Mouse (Mus musculus) liver, embryonic 12.5 days (tissue): ENCODE measurements around the gene Scgb2b19. TPM values are rescaled to one million over a fixed set of nuclear protein-coding genes. Genes with fewer than 3 reads are reported as not detected.
"Not testable (repeated sequence)": the region's sequence is repeated elsewhere in the genome, so short reads cannot be mapped to it uniquely, and the experiment has no call there.

Experiments
- ATAC-seq: fragments of 200-750 bp; cut with Nextera tagmentation; 2 replicates; pipeline ENCODE4 v1.8.0; 2017; ENCODE audit warnings: moderate number of reproducible peaks, mild to moderate bottlenecking, moderate library complexity
- H3K27ac ChIP-seq: fragments of 300-500 bp; sonication (generic); 2 replicates; pipeline ENCODE4 v1.5.1; 2016; ENCODE audit warnings: mild to moderate bottlenecking
- H3K27me3 ChIP-seq: fragments of 300-500 bp; sonication (generic); replicated peaks from 2 replicates; pipeline ENCODE4 v1.6.1; 2016; ENCODE audit warnings: mild to moderate bottlenecking, moderate library complexity
- H3K36me3 ChIP-seq: fragments of 300-500 bp; sonication (generic); 2 replicates; pipeline ENCODE4 v1.6.1; 2016; ENCODE audit warnings: mild to moderate bottlenecking, moderate library complexity
- H3K4me1 ChIP-seq: fragments of 300-500 bp; sonication (generic); 2 replicates; pipeline ENCODE4 v1.6.1; 2016
- H3K4me2 ChIP-seq: fragments of 300-500 bp; sonication (generic); 2 replicates; pipeline ENCODE4 v1.6.1; 2016; ENCODE audit warnings: mild to moderate bottlenecking, moderate library complexity
- H3K4me3 ChIP-seq: fragments of 300-500 bp; sonication (generic); 2 replicates; pipeline ENCODE4 v1.5.1; 2016; ENCODE audit warnings: mild to moderate bottlenecking, moderate library complexity
- H3K9ac ChIP-seq: fragments of 300-500 bp; sonication (generic); 2 replicates; pipeline ENCODE4 v1.6.1; 2016; ENCODE audit warnings: mild to moderate bottlenecking, moderate library complexity
- H3K9me3 ChIP-seq: fragments of 300-500 bp; sonication (generic); replicated peaks from 2 replicates; pipeline ENCODE4 v1.6.1; 2016; ENCODE audit warnings: mild to moderate bottlenecking, moderate library complexity
- WGBS: fragments of 180-500 bp; shearing (Covaris S2); methylation state at CpG from one replicate; pipeline ENCODE4 v1.1.7; 2016; ENCODE audit not compliant: insufficient replicate concordance; 5-methylcytosine and 5-hydroxymethylcytosine counted together
- polyA plus RNA-seq: library from polyadenylated mRNA; unstranded; fragments of >200 nt; fragmentation: Nextera tagmentation; extraction: Ambion mirVana; gene quantifications from 2 replicates; pipeline ENCODE4 v1.2.1, GENCODE M21; 2016

Scgb2b19 gene
- polyA plus RNA-seq = not detected in 2 replicates

- H3K27me3 ChIP-seq, H3K9ac ChIP-seq, H3K27ac ChIP-seq, ATAC-seq, H3K4me2 ChIP-seq, H3K4me3 ChIP-seq, H3K4me1 ChIP-seq, H3K9me3 ChIP-seq, H3K36me3 ChIP-seq: not testable (repeated sequence)
Observed at GRCm38 (mm10) chr7:33280238-33280637, at the start of gene Scgb2b19. Gene Scgb2b19, minus strand, starts transcription at chr7:33280338.

GRCm38 (mm10) chr7:33286991-33287390 is 6.9 kb upstream of the Scgb2b19 start, which contains the start of gene Scgb1b19:
Gene Scgb1b19, plus strand, starts transcription at chr7:33287291.
- not testable (repeated sequence) for ATAC-seq, H3K4me1 ChIP-seq, H3K9me3 ChIP-seq, H3K4me3 ChIP-seq, H3K9ac ChIP-seq, H3K27ac ChIP-seq, H3K4me2 ChIP-seq, H3K27me3 ChIP-seq, H3K36me3 ChIP-seq
- WGBS = 55% methylated on average over 2 of the region's 3 CpGs

Other genes starting within 250 kb of the Scgb2b19 start
- gene Scgb2b17, start 223.8 kb downstream of the Scgb2b19 start, polyA plus RNA-seq = not detected in 2 replicates
- not detected in 2 replicates for gene Scgb1b17, start 216.9 kb downstream of the Scgb2b19 start, polyA plus RNA-seq
- gene Scgb2b18, start 106.5 kb downstream of the Scgb2b19 start, polyA plus RNA-seq = not detected in 2 replicates
- gene Scgb1b18, start 94.8 kb downstream of the Scgb2b19 start, polyA plus RNA-seq = not detected in 2 replicates
- gene Scgb1b19, start 7.0 kb upstream of the Scgb2b19 start, polyA plus RNA-seq = not detected in 2 replicates
- not detected in 2 replicates for gene Scgb2b20, start 86.0 kb upstream of the Scgb2b19 start, polyA plus RNA-seq
- gene Scgb1b20, start 92.9 kb upstream of the Scgb2b19 start, polyA plus RNA-seq = not detected in 2 replicates
- not detected in 2 replicates for gene Scgb2b21, start 240.1 kb upstream of the Scgb2b19 start, polyA plus RNA-seq